Mouse (Mus musculus) lung, embryonic 15.5 days (tissue): ENCODE data around the gene Tspan13. TPM values are rescaled to one million over a fixed set of nuclear protein-coding genes. Genes with fewer than 3 reads are reported as not detected.
A peak's percentile ranks its signal among the peaks of the same experiment; 100 is the strongest.

Source experiments
- ATAC-seq: fragments of 200-750 bp; cut with Nextera tagmentation; 2 replicates; pipeline ENCODE4 v1.8.0; 2017; ENCODE audit warnings: moderate number of reproducible peaks, borderline replicate concordance; ENCODE audit not compliant: low FRiP score, low TSS enrichment; ENCODE audit errors: extremely low read depth
- H3K27ac ChIP-seq: fragments of 300-500 bp; sonication (generic); 2 replicates; pipeline ENCODE4 v1.5.1; 2015; ENCODE audit warnings: moderate library complexity, mild to moderate bottlenecking, inconsistent platforms
- H3K27me3 ChIP-seq: fragments of 300-500 bp; sonication (generic); 2 replicates; pipeline ENCODE4 v1.6.1; 2015; ENCODE audit warnings: inconsistent platforms
- H3K36me3 ChIP-seq: fragments of 300-500 bp; sonication (generic); 2 replicates; pipeline ENCODE4 v1.6.1; 2015; ENCODE audit warnings: inconsistent platforms
- H3K4me1 ChIP-seq: fragments of 300-500 bp; sonication (generic); 2 replicates; pipeline ENCODE4 v1.6.1; 2015; ENCODE audit warnings: inconsistent platforms
- H3K4me2 ChIP-seq: fragments of 300-500 bp; sonication (generic); 2 replicates; pipeline ENCODE4 v1.6.1; 2015; ENCODE audit warnings: inconsistent platforms, mild to moderate bottlenecking, moderate library complexity
- H3K4me3 ChIP-seq: fragments of 300-500 bp; sonication (generic); 2 replicates; pipeline ENCODE4 v1.5.1; 2015; ENCODE audit warnings: mild to moderate bottlenecking, inconsistent platforms
- H3K9ac ChIP-seq: fragments of 300-500 bp; sonication (generic); 2 replicates; pipeline ENCODE4 v1.6.1; 2015; ENCODE audit warnings: inconsistent platforms
- H3K9me3 ChIP-seq: fragments of 300-500 bp; sonication (generic); 2 replicates; pipeline ENCODE4 v1.6.1; 2016; ENCODE audit warnings: inconsistent platforms
- WGBS: fragments of 180-500 bp; shearing (Covaris S2); methylation state at CpG from one replicate; pipeline ENCODE4 v1.1.7; 2015; 5-methylcytosine and 5-hydroxymethylcytosine counted together
- polyA plus RNA-seq: library from polyadenylated mRNA; unstranded; fragments of >200 nt; fragmentation: Nextera tagmentation; extraction: Ambion mirVana; gene quantifications from 2 replicates; pipeline ENCODE4 v1.2.1, GENCODE M21; 2015

Gene Tspan13
- polyA plus RNA-seq, 1 experiment from 2014 or later, result 131 TPM

DNA sequence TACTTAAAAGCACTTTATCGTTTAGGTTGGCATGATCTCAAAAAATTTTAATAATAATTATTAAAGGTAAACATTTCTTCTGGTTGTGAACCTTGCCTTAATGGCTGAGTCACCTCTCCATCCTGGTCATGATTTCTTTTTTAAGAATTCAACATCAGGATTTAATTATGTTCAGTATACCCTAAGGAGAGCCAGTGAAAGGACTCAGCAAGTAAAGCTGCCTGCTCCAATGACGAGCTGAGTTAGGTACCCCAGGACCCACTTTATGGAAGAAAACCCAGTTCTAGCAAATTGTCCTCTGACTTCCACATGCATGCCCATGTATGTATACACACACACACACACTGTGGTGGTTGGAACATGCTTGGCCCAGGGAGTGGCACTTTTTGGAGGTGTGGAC, 5.3 kb upstream of the Tspan13 start:
- no peaks in the 10 kb centered on the region for H3K4me1 ChIP-seq
- 71% methylated on average over 2 of the region's 2 CpGs for WGBS

GRCm38 (mm10) chr12:36046196-36046595, 3.9 kb upstream of the Tspan13 start:
- Histone ChIP-seq H3K4me2 (no peak overlapping the region), H3K4me3 (no peak overlapping the region), H3K27ac (no peak overlapping the region), H3K9me3 (no peaks in the 10 kb centered on the region), H3K9ac (no peak overlapping the region), H3K4me1 (0 out of 2 replicates have a peak, but pooled peaks cover 6% of the 10 kb centered on the region), H3K36me3 (no peaks in the 10 kb centered on the region), H3K27me3 (no peaks in the 10 kb centered on the region)
- ATAC-seq, result no peak
- 14% methylated on average over 5 of the region's 5 CpGs for WGBS

More for the DNA sequence above, 5.3 kb upstream of the Tspan13 start:
- H3K4me3 ChIP-seq, result no peak overlapping the region
- no peak overlapping the region for H3K4me2 ChIP-seq
- H3K27ac ChIP-seq, result no peak overlapping the region
- no peaks in the 10 kb centered on the region for H3K36me3 ChIP-seq
- no peak for ATAC-seq
- H3K27me3 ChIP-seq, result no peaks in the 10 kb centered on the region
- H3K9ac ChIP-seq, result no peak overlapping the region
- no peaks in the 10 kb centered on the region for H3K9me3 ChIP-seq

DNA sequence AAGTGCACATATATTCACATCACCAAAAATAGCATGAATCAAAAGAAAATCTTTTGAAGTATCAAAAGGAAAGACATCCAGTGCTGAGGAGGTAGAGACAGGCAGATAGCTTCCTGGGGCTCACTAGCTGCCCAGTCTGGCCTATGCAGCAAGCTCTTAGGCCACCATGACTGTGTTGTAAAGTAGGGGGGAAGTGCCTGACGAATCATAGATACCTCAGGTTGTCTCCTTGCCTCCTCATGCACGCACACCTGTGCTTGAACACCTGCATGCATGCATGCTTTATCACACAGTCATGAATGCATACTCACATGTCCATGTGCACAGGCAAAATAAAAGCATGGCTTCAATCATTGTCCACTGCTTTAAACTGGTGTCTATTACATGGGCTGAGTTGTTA, 2.4 kb upstream of the Tspan13 start:
- Histone ChIP-seq H3K36me3 (no peaks in the 10 kb centered on the region), H3K4me3 (no peak overlapping the region), H3K4me2 (no peak overlapping the region), H3K9ac (no peak overlapping the region), H3K4me1 (0 out of 2 replicates have a peak, but pooled peaks cover 10% of the 10 kb centered on the region), H3K9me3 (no peaks in the 10 kb centered on the region), H3K27ac (no peak overlapping the region), H3K27me3 (no peaks in the 10 kb centered on the region)
- no peak for ATAC-seq
- WGBS, result 77% methylated on average over 2 of the region's 2 CpGs

GRCm38 (mm10) chr12:36041703-36042347, 475 bp downstream of the Tspan13 start:
- peak; percentile 53 for ATAC-seq
- under 1% methylated on average over 50 of the region's 50 CpGs for WGBS
- peak overlapping the region; percentile 73 for H3K9ac ChIP-seq
- peak overlapping the region; percentile 90 for H3K4me3 ChIP-seq
- no peaks in the 10 kb centered on the region for H3K36me3 ChIP-seq
- H3K27ac ChIP-seq, result peak overlapping the region; percentile 82
- no peaks in the 10 kb centered on the region for H3K9me3 ChIP-seq
- peak overlapping the region; percentile 98 for H3K4me2 ChIP-seq
- H3K27me3 ChIP-seq, result no peaks in the 10 kb centered on the region
- H3K4me1 ChIP-seq, result peaks cover 13% of the 10 kb centered on the region; the same call in 1 of the 2 replicates

DNA sequence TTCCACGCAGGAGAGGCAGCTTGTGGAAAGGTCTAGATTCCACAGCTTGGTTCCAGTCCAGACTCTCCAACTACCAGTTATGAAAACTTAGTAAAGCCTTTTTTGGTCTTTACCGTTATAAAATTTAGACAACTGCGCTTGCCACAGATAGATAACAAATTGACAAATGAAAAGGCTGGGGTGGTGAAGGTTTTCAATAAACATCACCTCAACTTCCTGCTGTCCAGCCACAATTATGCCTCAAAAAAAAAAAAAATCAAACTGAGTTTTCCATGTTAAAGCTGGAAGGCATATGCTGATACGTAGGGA, 1.1 kb downstream of the Tspan13 start:
- no peak overlapping the region; the same call in 1 of the 2 replicates for H3K9ac ChIP-seq
- H3K27ac ChIP-seq, result peak overlapping the region; percentile 31
- no peaks in the 10 kb centered on the region for H3K36me3 ChIP-seq
- no peaks in the 10 kb centered on the region for H3K27me3 ChIP-seq
- peak overlapping the region; percentile 90 for H3K4me3 ChIP-seq
- WGBS, result 13% methylated on average over 4 of the region's 4 CpGs
- H3K4me1 ChIP-seq, result peaks cover 16% of the 10 kb centered on the region; the same call in 1 of the 2 replicates
- H3K4me2 ChIP-seq, result peak overlapping the region; percentile 98
- ATAC-seq, result no peak
- H3K9me3 ChIP-seq, result no peaks in the 10 kb centered on the region

GRCm38 (mm10) chr12:36040571-36041280, 1.6 kb downstream of the Tspan13 start:
- peak overlapping the region; percentile 90 for H3K4me3 ChIP-seq
- H3K9me3 ChIP-seq, result no peaks in the 10 kb centered on the region
- peaks cover 16% of the 10 kb centered on the region; the same call in 1 of the 2 replicates for H3K4me1 ChIP-seq
- H3K4me2 ChIP-seq, result peak overlapping the region; percentile 98
- peak overlapping the region; percentile 31 for H3K27ac ChIP-seq
- no peak for ATAC-seq
- no peak overlapping the region for H3K9ac ChIP-seq
- H3K36me3 ChIP-seq, result no peaks in the 10 kb centered on the region
- 43% methylated on average over 10 of the region's 10 CpGs for WGBS
- no peaks in the 10 kb centered on the region for H3K27me3 ChIP-seq

DNA sequence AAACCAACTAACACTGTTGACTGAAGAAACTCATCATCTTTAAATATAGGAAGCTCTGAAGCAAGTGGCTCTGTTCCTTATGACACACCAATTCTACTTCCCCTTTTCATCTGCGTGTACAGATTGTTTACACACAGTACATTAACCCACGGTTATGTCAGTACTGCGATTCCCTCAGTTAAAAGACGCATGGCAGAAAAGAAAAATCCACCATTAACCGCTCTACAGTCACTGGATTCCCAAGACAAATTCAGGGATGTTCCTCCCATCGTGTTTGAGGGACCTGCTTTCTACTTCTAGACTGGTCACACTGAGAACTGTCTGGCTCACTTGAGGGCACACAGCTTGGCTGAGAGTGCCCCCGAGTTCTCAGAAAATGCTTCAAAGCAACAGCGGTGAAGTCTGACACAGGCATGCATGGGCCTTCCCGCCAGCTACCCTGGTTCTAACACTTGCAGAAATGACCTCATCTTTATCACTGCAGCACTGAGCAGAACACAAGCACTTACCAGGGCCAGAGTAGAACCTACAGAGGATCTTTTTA, 2.7 kb downstream of the Tspan13 start:
- Histone ChIP-seq H3K27me3 (no peaks in the 10 kb centered on the region), H3K9ac (no peak overlapping the region), H3K36me3 (no peaks in the 10 kb centered on the region), H3K9me3 (no peaks in the 10 kb centered on the region), H3K4me3 (peak overlapping the region; percentile 1; the same call in 1 of the 2 replicates), H3K27ac (0 out of 2 replicates have a peak overlapping the region, but pooled peaks have one; percentile 1), H3K4me2 (peak overlapping the region; percentile 98), H3K4me1 (peaks cover 16% of the 10 kb centered on the region; the same call in 1 of the 2 replicates)
- 36% methylated on average over 9 of the region's 9 CpGs for WGBS
- ATAC-seq, result no peak

DNA sequence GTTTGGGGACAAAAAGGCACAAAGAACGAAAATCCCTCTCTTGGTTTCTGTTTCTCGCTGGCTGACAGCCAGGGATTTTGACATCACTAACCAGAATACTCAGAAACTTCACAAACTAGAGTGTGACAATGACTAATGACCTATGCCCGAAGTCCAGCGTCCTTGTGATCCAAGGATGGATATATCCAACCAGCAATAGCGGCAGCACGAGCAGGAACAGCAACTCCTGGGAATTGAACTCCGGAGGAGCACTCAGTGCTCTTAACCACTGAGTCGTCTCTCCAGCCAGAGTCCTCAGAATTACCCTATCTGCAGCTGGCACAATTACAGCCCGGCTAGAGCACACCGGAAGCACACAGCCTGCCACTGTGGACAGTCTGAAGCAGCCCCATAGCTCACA, 5.5 kb downstream of the Tspan13 start:
- no peaks in the 10 kb centered on the region for H3K36me3 ChIP-seq
- no peaks in the 10 kb centered on the region for H3K9me3 ChIP-seq
- WGBS, result 59% methylated on average over 10 of the region's 10 CpGs
- no peak overlapping the region for H3K27ac ChIP-seq
- ATAC-seq, result no peak
- no peak overlapping the region for H3K9ac ChIP-seq
- H3K4me2 ChIP-seq, result no peak overlapping the region
- no peaks in the 10 kb centered on the region for H3K27me3 ChIP-seq
- no peak overlapping the region for H3K4me3 ChIP-seq
- peaks cover 16% of the 10 kb centered on the region; the same call in 1 of the 2 replicates for H3K4me1 ChIP-seq

- Histone ChIP-seq H3K27me3 (no peaks in the 10 kb centered on the region), H3K4me2 (no peak overlapping the region), H3K27ac (no peak overlapping the region), H3K9me3 (no peaks in the 10 kb centered on the region), H3K9ac (no peak overlapping the region), H3K4me1 (peaks cover 13% of the 10 kb centered on the region; the same call in 1 of the 2 replicates), H3K4me3 (no peak overlapping the region), H3K36me3 (no peaks in the 10 kb centered on the region)
- ATAC-seq, result no peak
- WGBS, result 93% methylated on average over 7 of the region's 7 CpGs
These were observed 6.2 kb downstream of the Tspan13 start for GRCm38 (mm10) chr12:36036121-36036520.

DNA sequence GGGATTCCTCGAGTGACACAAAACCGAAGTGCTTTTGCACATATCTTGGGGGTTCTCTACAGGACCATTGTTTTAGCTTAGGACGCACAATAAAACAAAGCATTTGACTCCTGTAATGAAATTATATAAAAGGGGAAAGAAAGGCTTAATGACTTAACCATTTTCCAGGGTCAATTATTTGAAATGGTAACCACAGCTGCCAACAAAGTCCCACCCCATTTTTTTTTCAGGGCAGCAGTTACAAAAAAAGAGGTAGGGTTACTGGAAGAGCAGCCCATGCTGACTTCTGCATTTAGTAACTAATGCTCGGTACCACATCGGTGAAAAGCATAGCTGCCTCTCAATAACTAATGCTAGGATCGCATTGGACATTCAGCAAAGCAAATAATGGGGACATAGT, 6.8 kb downstream of the Tspan13 start:
- Histone ChIP-seq H3K4me2 (no peak overlapping the region), H3K27me3 (no peaks in the 10 kb centered on the region), H3K36me3 (no peaks in the 10 kb centered on the region), H3K9me3 (no peaks in the 10 kb centered on the region), H3K27ac (no peak overlapping the region), H3K9ac (no peak overlapping the region), H3K4me3 (no peak overlapping the region), H3K4me1 (peaks cover 13% of the 10 kb centered on the region; the same call in 1 of the 2 replicates)
- no peak for ATAC-seq
- 92% methylated on average over 6 of the region's 6 CpGs for WGBS

DNA sequence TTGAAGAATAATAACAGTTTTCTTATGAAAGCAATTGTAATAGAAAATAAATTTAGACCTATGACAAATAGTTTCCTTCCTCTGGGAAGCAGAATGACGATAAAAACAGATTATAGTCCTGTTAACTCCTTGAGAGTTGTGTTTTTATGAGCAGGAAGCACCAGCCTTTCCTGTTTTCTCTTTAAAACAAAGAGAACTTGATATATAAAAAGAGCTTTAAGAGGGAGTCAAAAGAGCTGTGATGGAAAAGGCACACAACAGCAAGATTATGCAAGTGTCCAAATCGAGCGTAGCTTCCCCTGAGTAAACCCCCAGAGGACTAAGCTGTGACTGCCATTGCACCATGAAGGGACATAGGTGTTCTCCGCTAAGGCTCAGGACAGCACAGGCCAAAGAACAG, 9.9 kb downstream of the Tspan13 start:
- 59% methylated on average over 4 of the region's 4 CpGs for WGBS
- no peak for ATAC-seq
- H3K9me3 ChIP-seq, result no peaks in the 10 kb centered on the region
- no peak overlapping the region for H3K4me2 ChIP-seq
- no peak overlapping the region for H3K9ac ChIP-seq
- H3K27me3 ChIP-seq, result no peaks in the 10 kb centered on the region
- no peaks in the 10 kb centered on the region for H3K36me3 ChIP-seq
- no peak overlapping the region for H3K4me3 ChIP-seq
- peaks cover 27% of the 10 kb centered on the region for H3K4me1 ChIP-seq
- H3K27ac ChIP-seq, result peak overlapping the region; percentile 73
